Mouse (Mus musculus) kidney, adult 9 months (tissue): ENCODE data around the gene Mrps15.
"Not testable (repeated sequence)": the region's sequence is repeated elsewhere in the genome, so short reads cannot be mapped to it uniquely, and the experiment has no call there.

Experiments used
- DNase-seq: peaks from one replicate; pipeline ENCODE4 v3.0.0; 2022

Gene Mrps15

DNA sequence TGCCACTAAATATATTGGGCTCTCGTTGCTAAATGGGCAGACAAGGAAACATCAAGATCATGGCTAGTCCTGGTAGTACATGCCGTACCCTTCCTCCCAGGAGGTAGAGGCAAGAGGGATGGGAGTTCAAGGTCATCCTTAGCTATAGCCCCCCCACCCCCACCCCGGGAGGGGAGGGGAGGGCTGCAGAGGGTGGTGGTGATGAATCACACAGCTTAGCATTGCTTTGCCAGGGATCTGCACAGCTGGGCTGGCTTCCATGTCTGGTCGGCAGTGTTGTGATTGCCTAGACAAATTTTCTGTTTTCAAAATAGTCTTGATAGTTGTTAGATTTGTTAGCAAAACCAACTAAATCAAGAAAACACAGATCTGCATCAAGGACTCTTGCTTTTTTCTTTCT lies 32.5 kb downstream of the Mrps15 start:
- DNase-seq, result no peak

DNA sequence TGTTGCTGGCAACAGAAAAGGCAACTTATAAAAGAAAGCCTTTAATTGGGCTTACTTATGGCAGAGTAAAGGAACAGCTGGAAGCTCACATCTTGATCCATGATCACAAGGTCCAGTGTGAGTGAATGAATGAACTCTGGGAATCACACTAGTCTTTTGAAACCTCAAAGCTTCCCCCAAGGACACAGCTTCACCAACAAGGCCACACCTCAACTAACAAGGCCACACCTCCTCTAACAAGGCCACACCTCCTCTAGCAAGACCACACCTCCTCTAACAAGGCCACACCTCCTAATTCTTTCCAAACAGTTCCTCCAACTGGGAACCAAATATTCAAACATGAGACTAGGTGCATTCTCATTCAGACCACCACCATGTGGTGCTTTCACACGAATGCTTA lies 34.9 kb downstream of the Mrps15 start:
- no peak for DNase-seq

DNA sequence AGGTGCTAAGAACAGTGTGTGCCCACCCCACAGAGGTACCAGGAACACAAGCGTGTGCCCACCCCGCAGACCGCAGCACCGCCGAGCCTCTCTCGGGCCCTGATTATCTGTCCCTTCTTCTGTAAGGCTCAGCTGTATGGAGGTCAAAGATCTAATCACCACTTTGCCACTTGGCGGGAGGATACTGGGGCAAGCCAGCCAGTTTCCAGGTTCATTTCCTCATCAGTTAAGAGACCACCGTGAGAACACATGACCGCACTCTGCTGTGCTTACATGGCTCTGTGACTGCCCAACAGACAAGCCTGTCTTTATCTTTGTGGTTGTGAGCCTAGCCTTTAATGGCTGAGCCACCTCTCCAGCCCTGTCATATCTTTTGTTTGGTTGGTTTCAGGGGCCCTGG lies 36.3 kb downstream of the Mrps15 start:
- DNase-seq, result no peak

DNA sequence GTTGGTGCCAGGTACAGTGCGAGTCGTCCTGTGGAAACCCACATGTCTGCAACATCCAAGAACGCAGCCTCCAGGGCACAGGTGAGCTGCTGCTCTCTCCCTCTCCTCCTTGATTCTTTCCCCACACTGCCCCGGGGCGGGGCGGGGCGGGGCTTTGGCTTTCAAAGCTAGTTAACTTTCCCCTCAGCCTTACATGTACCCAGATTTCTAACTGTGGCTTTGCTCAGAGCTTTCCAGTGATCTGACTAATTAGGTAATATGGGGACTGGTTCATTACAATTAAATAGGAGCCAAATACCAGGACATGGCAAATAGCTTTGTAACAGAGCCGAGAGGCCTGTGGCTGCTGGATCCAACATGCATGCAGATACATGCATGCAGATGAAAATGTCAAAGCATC lies 37.7 kb downstream of the Mrps15 start:
- DNase-seq, result no peak

DNA sequence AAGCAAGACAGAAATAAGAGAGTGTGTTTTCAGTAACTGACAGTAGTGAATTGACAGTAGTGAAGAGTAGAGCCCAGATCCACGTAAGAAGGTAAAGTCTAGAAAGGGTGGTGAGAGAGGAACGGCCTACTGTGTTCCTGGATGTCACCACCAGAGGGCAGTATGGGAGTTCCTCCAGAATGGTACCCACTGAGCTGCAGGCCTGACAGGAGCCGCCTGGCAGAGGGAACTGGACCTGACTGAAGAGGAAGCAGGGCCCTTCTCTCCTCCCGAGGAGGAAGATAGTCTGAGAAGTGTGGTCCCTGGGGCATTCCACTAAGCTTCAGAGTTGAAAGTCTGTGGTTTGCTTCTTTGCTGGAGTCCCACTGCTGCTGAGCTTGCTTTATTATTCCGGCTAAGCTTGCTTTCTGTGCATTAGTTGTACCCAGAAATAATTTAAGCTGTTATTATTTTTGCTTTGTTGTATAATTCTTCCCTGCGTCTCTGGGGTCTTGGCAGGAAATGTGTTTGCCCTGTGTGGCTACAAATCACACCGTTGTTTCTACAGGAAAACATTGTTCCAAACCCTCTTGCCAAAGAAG lies 39.4 kb downstream of the Mrps15 start:
- DNase-seq, result peak; percentile 89

DNA sequence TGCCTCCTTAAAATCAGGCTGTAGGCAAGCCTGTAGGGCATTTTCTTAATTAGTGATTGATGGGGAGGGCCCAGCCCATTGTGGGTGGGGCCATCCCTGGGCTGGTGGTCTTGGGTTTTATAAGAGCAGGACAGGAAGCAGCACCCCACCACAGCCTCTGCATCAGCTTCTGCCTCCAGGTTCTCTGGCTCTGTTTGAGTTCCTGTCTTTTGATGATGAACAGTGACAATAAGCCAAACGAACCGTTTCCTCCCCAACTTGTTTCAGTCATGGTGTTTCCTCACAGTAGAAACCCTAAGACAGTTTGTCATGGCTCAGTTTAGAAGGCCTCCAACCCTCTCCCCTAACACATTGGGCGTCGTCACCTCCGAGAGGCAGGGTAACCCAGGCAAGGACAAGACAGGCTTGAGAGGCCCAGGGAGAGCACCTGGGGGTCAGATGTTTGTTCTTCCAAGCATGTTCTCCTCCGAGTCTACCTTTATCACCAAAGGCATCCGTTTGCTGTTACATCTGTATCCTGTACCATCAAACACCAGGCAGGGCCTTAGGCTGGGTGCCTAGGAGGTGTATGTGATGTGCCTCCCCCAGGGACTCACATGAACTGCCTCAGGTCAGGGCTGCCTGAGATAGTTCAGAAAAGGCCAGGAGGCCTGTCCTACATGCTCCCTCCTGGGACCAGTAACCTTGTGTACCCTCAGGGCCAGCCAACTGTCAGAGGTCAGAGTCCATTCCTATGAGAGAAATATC lies 43.5 kb downstream of the Mrps15 start:
- DNase-seq, result peak; percentile 68

DNA sequence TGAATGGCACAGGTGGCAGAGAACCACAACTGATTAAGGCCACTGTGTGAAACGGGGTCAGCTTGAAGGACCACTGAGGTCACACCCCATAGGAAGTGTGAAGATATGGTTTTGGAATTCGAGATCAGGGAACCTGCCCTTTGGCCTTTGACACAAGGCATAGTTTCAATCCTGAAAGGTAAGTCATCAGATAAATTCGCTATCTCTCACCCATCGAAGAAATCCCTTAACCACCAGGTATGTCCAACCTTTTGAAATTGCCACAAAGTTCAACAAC lies 44.1 kb downstream of the Mrps15 start:
- no peak for DNase-seq

DNA sequence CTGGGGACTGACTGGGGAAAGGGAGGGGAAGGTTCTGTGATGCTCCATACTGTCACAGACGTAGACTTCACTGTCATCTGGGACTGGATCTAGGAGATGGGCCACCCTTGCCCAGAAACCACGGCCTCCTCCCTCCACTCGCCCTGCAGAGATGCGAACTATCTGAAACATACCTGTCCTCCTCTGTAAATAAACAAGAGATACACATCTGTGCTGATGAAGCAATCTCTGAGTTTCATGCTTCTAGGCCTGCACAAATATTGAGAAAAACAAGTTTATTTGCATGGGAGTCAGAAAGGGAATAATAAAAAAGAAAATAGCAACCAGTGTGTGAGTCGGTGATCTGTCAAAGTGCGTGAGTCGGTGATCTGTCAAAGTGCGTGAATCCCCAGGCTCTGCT lies 45.1 kb downstream of the Mrps15 start:
- no peak for DNase-seq

DNA sequence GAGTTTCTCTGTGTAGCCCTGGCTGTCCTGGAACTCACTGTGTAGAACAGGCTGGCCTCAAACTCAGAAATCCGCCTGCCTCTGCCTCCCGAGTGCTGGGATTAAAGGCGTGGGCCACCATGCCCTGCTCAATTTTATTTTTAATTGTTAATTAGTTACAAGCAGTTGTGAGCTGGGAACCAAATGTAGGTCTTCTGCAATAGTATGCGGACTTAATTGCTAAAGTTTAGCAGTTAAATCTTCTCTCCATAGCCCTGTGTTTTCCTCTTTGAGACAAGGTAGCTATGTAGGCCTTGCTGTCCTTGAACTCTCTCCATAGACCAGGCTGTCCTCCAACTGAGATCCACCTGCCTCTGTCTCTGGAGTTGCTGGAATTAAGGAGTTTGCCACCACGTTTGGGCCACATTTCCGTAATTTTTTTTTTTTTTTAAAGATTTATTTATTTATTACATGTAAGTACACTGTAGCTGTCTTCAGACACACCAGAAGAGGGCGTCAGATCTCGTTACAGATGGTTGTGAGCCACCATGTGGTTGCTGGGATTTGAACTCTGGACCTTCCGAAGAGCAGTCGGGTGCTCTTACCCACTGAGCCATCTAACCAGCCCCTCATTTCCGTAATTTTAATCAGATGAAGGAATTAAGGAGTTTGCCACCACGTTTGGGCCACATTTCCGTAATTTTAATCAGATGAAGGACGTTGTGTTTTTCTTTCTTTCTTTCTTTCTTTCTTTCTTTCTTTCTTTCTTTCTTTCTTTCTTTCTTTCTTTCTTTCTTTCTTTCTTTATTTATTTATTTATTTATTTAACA lies 49.1 kb downstream of the Mrps15 start:
- not testable (repeated sequence) for DNase-seq

DNA sequence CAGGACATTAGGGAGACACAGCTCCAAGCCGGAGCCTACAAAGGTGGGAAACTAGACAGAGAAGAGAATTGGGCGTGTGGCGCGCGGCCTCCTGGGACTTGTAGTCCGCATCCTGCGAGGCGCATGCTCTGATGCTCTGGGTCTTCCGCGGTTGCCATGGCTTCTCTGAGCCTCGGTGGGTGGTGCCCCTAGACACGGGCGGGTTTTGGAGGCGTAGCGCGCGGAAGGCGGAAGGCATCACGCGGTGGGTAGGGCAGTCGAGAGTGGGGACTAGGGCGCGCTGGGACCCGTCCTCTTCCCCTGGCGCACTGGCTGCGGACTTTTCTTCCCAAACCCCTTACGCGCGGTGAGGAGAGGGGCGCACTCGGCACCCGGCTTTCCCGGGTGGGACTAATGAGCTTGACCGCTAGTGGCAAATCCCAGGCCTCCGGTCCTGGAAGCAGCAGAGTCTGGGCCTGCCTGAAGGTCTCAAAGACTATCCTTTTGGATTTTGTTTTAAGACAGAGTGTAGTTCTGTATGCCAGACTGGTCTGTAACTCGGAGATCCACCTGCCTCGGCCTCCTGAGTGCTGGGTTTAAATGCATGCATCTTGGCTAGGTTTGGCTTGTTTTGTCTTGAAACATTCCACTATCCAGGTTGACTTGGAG lies 49.9 kb downstream of the Mrps15 start, which contains the start of gene Lsm10:
TSS of gene Lsm10 (plus strand) at position 160 of the 648 bp plus-strand sequence.
- peak; percentile 98 for DNase-seq

DNA sequence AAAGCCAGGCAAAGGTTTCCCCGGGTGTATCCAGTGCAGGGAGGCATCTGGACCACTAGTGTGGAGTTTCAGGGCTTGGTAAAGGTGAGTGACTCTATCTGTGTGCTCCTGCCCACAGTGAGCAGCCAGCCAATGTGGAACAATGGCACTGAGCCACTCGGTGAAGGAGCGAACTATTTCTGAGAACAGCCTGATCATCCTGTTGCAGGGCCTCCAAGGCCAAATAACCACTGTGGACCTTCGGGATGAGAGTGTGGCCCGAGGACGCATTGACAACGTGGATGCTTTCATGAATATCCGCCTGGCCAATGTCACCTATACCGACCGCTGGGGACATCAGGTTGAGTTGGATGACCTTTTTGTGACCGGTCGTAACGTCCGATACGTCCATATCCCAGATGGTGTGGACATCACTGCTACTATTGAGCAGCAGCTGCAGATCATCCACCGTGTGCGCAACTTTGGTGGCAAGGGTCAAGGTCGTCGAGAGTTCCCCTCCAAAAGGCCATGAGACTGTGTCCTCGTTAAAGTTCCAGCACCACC lies 51.1 kb downstream of the Mrps15 start:
- DNase-seq, result no peak

DNA sequence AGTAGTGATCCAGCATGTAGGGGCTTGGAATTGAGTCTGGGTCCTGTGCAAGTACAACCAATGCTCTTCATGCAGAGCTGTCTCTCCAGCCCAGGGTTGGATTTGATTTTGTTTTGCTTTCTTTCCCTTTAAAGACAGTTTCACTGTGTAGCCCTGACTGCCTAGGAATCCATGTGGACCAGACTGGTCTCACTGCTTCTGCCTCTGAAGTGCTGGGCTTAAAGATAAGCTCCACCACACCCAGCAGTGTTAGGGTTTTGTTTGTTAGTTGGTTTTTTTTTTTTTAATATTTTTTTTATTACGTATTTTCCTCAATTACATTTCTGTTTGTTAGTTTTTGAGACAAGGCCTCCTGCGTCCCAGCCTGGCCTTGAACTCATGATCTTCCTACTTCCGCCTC lies 52.6 kb downstream of the Mrps15 start:
- no peak for DNase-seq

DNA sequence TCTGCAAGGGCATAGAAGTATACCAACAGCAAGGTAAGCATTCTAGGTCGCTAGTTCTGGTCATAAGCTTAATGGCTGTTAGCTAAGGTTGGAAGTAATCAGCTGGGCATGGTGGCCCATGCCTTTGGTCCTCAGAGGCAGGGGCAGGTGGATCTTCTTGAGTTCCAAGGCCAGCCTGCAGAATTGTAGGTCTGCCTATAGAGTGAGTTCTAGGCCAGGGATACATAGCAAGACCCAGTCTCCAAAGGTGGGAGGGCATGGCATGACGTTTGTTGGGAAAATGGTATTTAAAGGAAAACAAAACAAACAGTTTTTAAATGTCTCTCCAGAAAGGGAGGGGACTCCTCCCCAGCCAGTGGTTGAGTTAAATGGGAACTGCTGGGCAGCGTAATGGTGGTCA lies 54.0 kb downstream of the Mrps15 start:
- no peak for DNase-seq

DNA sequence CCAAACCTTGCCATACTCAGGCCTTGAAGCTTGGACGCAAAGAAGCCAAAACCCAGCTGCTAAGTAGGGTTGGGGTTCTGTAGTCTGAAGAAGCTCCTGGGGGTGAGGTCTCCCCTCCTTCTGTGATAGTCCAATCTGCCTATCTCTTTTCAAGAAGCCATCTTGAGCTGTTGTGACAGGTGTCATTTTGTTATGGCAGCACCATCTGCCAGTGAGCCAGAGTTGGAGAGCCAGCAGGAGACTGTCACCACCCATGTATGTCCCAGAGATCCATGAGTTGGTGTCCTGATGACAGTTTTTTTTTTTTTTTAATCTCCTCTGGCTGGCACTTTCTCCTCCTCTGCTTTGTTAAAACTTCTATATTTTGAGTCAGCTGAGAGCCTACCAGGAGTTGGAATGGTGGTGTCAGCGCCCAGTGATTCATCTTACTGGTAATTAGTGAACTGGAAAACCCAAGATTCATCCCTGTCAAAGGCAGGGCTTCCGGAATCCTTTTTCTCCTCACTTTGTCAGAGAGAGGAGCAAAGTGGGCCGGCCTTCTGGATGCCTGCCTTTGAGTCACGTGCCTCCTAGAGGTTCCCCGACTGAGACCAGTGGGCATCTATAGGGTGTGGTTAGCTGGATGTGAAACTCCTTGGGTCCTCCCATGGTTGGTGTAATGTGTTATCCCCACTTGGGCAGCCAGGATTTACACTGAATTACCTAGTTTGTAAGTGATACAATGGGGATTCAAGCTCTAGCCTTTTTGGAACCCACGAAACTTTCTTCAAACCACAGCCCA lies 55.5 kb downstream of the Mrps15 start:
- DNase-seq, result peak; percentile 68

DNA sequence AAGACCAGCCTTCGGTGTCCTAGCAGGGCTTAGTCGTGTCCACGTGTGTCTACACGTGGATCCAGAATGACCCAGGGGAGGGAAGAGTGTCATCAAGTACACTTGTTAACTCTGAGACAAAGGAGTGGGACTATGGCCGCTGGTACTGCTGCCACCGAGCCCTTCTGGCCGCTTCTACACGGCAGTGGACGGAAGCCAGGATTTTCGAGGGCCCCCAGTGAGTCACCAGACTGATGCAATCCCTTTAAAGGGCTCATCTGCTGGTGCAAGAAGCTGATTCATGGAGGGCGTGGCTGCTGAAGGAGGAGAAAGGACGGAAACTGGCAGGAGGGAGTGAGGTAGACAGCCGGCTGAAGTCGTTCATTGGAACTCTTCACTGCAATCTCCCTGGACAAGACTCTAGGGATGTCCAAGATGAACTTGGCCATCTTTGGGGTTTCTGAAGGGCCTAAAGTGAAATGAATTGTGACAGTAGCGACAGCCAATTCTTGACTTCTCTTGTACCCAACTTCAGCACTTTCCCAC lies 56.4 kb downstream of the Mrps15 start:
- peak; percentile 90 for DNase-seq

DNA sequence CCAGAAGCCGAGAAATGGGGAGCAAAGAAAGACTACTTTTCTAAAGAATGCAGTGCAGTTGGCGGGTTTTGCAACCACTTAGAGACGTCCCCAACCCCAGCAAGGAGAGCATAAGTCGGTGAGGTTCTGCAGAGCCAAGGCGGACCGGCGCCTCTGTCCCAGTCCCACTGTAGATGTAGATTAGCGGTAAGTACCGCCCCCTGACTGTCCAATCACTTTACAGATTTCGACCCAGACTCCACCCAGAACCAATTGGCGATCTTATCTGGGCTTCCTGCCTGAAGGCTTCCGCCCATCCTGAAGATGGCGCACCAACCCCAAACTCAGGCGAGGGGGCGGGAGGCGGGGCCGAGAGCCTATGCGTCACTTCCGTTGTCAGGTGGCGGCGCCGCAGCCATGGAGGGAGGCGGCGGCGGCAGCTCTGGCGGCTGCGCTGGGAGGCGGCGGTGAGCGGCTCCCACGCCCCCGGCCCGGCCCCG lies 56.9 kb downstream of the Mrps15 start, which contains the start of gene Stk40:
TSS of gene Stk40 (plus strand) at position 368 of the 479 bp plus-strand sequence.
- DNase-seq, result peak; percentile 98

DNA sequence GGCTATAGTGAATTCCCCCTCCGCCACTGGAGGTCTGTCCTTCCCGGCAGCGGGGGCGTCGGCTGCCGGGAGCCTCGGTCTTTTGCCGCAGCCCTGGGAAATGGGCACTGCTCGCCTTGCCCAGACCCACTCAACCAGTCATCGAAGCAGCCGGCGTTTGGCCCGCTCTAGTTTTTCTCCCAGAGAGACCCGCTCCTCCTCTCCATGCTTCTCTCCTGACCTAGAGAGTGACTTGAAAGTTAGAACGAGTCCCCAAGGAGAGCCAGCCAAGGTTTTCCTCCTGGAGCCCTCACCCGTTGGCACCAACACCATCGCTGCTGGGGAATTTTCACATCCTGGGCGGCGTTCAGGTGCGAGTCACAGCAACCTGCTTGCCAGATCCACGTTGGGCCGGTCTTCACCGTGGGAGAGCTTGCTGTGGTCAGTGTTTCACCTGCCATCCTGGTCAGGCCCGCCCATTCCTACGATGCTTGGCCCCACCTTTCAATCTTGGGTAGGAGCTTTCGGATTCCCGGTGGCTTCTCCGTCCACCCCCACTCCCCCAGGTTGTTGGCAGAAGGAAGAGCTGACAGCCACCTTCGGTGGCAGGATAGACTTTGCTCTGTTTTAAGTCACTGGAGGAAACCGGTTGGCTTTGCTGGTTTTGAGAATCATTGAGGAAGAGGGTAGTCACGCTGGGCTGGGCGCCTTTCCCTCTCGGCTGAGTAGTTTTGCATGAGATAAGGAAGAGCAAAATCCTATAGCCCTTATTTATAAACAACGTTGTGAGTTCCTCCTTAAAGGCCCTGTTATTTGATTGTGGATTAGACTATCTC lies 57.7 kb downstream of the Mrps15 start:
- peak; percentile 94 for DNase-seq
